Mouse (Mus musculus) embryonic facial prominence, embryonic 14.5 days (tissue): ENCODE measurements around the gene Pomp. TPM values are rescaled to one million over a fixed set of nuclear protein-coding genes. Genes with fewer than 3 reads are reported as not detected.

Experiments
- ATAC-seq: fragments of 200-750 bp; cut with Nextera tagmentation; 2 replicates; pipeline ENCODE4 v1.8.0; 2017; ENCODE audit warnings: low read depth, moderate number of reproducible peaks, moderate TSS enrichment
- DNase-seq: peaks from one replicate; pipeline ENCODE4 v3.0.0-alpha.2; 2015; ENCODE audit warnings: low spot score
- H3K27ac ChIP-seq: fragments of 300-500 bp; sonication (generic); replicated peaks from 2 replicates; pipeline ENCODE4 v1.5.1; 2014; ENCODE audit warnings: low read depth, mild to moderate bottlenecking, low read length, moderate library complexity
- H3K27me3 ChIP-seq: fragments of 300-500 bp; sonication (generic); replicated peaks from 2 replicates; pipeline ENCODE4 v1.6.1; 2014; ENCODE audit warnings: low read length; ENCODE audit not compliant: control insufficient read depth, insufficient read depth
- H3K36me3 ChIP-seq: fragments of 300-500 bp; sonication (generic); 2 replicates; pipeline ENCODE4 v1.6.1; 2014; ENCODE audit warnings: low read length, mixed read lengths; ENCODE audit not compliant: control insufficient read depth, insufficient read depth
- H3K4me1 ChIP-seq: fragments of 300-500 bp; sonication (generic); 2 replicates; pipeline ENCODE4 v1.6.1; 2014; ENCODE audit warnings: antibody characterized with exemption, low read length; ENCODE audit not compliant: control insufficient read depth, insufficient read depth
- H3K4me2 ChIP-seq: fragments of 300-500 bp; sonication (generic); 2 replicates; pipeline ENCODE4 v1.6.1; 2014; ENCODE audit warnings: low read depth, mild to moderate bottlenecking, low read length, moderate library complexity, mixed read lengths
- H3K4me3 ChIP-seq: fragments of 300-500 bp; sonication (generic); 2 replicates; pipeline ENCODE4 v1.5.1; 2014; ENCODE audit warnings: low read depth, mild to moderate bottlenecking, low read length
- H3K9ac ChIP-seq: fragments of 300-500 bp; sonication (generic); 2 replicates; pipeline ENCODE4 v1.6.1; 2014; ENCODE audit warnings: low read depth, mild to moderate bottlenecking, low read length, moderate library complexity, mixed read lengths
- H3K9me3 ChIP-seq: fragments of 300-500 bp; sonication (generic); 2 replicates; pipeline ENCODE4 v1.6.1; 2016; ENCODE audit warnings: low read length; ENCODE audit not compliant: control insufficient read depth
- WGBS: fragments of 180-500 bp; shearing (Covaris S2); extraction: QIAGEN DNeasy Blood & Tissue Kit; methylation state at CpG from one replicate; pipeline ENCODE4 v1.1.7; 2014; 5-methylcytosine and 5-hydroxymethylcytosine counted together
- polyA plus RNA-seq: library from polyadenylated mRNA; unstranded; fragments of >200 nt; fragmentation: Nextera tagmentation; extraction: Ambion mirVana; gene quantifications from 2 replicates; pipeline ENCODE4 v1.2.1, GENCODE M21; 2014

The Pomp gene
- polyA plus RNA-seq, 1 experiment from 2014 or later: 481 TPM

- 82% methylated on average over 9 of the region's 9 CpGs for WGBS
- H3K9me3 ChIP-seq: no peaks in the 10 kb centered on the region
- H3K27me3 ChIP-seq: no peaks in the 10 kb centered on the region
- no peak overlapping the region for H3K4me3 ChIP-seq
- no peak overlapping the region for H3K4me2 ChIP-seq
- DNase-seq: no peak
- H3K27ac ChIP-seq: no peak overlapping the region
- no peaks in the 10 kb centered on the region for H3K36me3 ChIP-seq
- no peak for ATAC-seq
- H3K4me1 ChIP-seq: no peaks in the 10 kb centered on the region
- no peak overlapping the region for H3K9ac ChIP-seq
Observed at GRCm38 (mm10) chr5:147903166-147903565, 42.9 kb downstream of the Pomp start.

- no peak overlapping the region for H3K27ac ChIP-seq
- no peak for ATAC-seq
- H3K4me1 ChIP-seq: no peaks in the 10 kb centered on the region
- H3K4me2 ChIP-seq: no peak overlapping the region
- no peak overlapping the region for H3K4me3 ChIP-seq
- no peak overlapping the region for H3K9ac ChIP-seq
- no peaks in the 10 kb centered on the region for H3K36me3 ChIP-seq
- no peak for DNase-seq
- H3K9me3 ChIP-seq: no peaks in the 10 kb centered on the region
- H3K27me3 ChIP-seq: no peaks in the 10 kb centered on the region
- 63% methylated on average over 10 of the region's 11 CpGs for WGBS
Observed at GRCm38 (mm10) chr5:147907144-147907543, 46.9 kb downstream of the Pomp start.

GRCm38 (mm10) chr5:147907851-147908250 is 47.6 kb downstream of the Pomp start:
- Histone ChIP-seq H3K4me2 (no peak overlapping the region), H3K9ac (no peak overlapping the region), H3K36me3 (no peaks in the 10 kb centered on the region), H3K4me3 (no peak overlapping the region), H3K9me3 (no peaks in the 10 kb centered on the region), H3K4me1 (no peaks in the 10 kb centered on the region), H3K27ac (no peak overlapping the region), H3K27me3 (no peaks in the 10 kb centered on the region)
- ATAC-seq: no peak
- no peak for DNase-seq
- 87% methylated on average over 8 of the region's 8 CpGs for WGBS

GRCm38 (mm10) chr5:147910807-147911509 is 50.7 kb downstream of the Pomp start:
- no peak overlapping the region for H3K27ac ChIP-seq

GRCm38 (mm10) chr5:147911744-147912143 is 51.5 kb downstream of the Pomp start:
- Histone ChIP-seq H3K4me1 (peaks cover 3% of the 10 kb centered on the region; the same call in 1 of the 2 replicates), H3K36me3 (no peaks in the 10 kb centered on the region), H3K9me3 (no peaks in the 10 kb centered on the region), H3K27ac (no peak overlapping the region), H3K4me2 (no peak overlapping the region), H3K27me3 (no peaks in the 10 kb centered on the region), H3K4me3 (no peak overlapping the region), H3K9ac (no peak overlapping the region)
- WGBS: 80% methylated on average over 5 of the region's 5 CpGs
- DNase-seq: no peak
- no peak for ATAC-seq

More at GRCm38 (mm10) chr5:147910807-147911509, 50.7 kb downstream of the Pomp start:
- Histone ChIP-seq H3K9me3 (no peaks in the 10 kb centered on the region), H3K27me3 (no peaks in the 10 kb centered on the region), H3K4me1 (peaks cover 3% of the 10 kb centered on the region; the same call in 1 of the 2 replicates), H3K36me3 (no peaks in the 10 kb centered on the region), H3K4me2 (no peak overlapping the region), H3K9ac (no peak overlapping the region), H3K4me3 (no peak overlapping the region)
- DNase-seq (no peak), ATAC-seq (no peak)
- 82% methylated on average over 12 of the region's 12 CpGs for WGBS

- 32% methylated on average over 14 of the region's 14 CpGs for WGBS
- Histone ChIP-seq H3K4me2 (no peak overlapping the region), H3K27ac (no peak overlapping the region), H3K4me1 (peaks cover 3% of the 10 kb centered on the region; the same call in 1 of the 2 replicates), H3K9ac (0 out of 2 replicates have a peak overlapping the region, but pooled peaks have one; percentile 38), H3K9me3 (no peaks in the 10 kb centered on the region), H3K27me3 (no peaks in the 10 kb centered on the region), H3K36me3 (no peaks in the 10 kb centered on the region), H3K4me3 (no peak overlapping the region)
- DNase-seq: no peak
- ATAC-seq: 0 out of 2 replicates have a peak, but pooled peaks have one; percentile 18
Observed at GRCm38 (mm10) chr5:147913241-147913842, 53.1 kb downstream of the Pomp start.

- DNase-seq (no peak), ATAC-seq (no peak)
- no peaks in the 10 kb centered on the region for H3K9me3 ChIP-seq
- no peaks in the 10 kb centered on the region for H3K27me3 ChIP-seq
- H3K4me3 ChIP-seq: no peak overlapping the region
- no peak overlapping the region for H3K9ac ChIP-seq
- no peak overlapping the region for H3K27ac ChIP-seq
- no peaks in the 10 kb centered on the region for H3K36me3 ChIP-seq
- 54% methylated on average over 6 of the region's 6 CpGs for WGBS
- no peak overlapping the region for H3K4me2 ChIP-seq
- H3K4me1 ChIP-seq: peaks cover 3% of the 10 kb centered on the region; the same call in 1 of the 2 replicates
Observed at GRCm38 (mm10) chr5:147915038-147915566, 54.8 kb downstream of the Pomp start.

GRCm38 (mm10) chr5:147916171-147916570 is 55.9 kb downstream of the Pomp start:
- H3K4me1 ChIP-seq: peaks cover 3% of the 10 kb centered on the region; the same call in 1 of the 2 replicates
- 83% methylated on average over 9 of the region's 9 CpGs for WGBS
- ATAC-seq (no peak), DNase-seq (no peak)
- H3K4me3 ChIP-seq: no peak overlapping the region
- no peaks in the 10 kb centered on the region for H3K36me3 ChIP-seq
- H3K27me3 ChIP-seq: no peaks in the 10 kb centered on the region
- no peak overlapping the region for H3K27ac ChIP-seq
- no peak overlapping the region for H3K9ac ChIP-seq
- H3K4me2 ChIP-seq: no peak overlapping the region
- H3K9me3 ChIP-seq: no peaks in the 10 kb centered on the region
